Mouse (Mus musculus) bone marrow, adult 2 months (tissue): ENCODE results near the gene Trex1.

Experiments used
- CTCF ChIP-seq: fragments of 200-500 bp; IDR thresholded peaks from 2 replicates; pipeline ENCODE4 v1.5.1; 2011; ENCODE audit warnings: low read length, control low read depth; ENCODE audit not compliant: control insufficient read depth, insufficient read depth
- POLR2A ChIP-seq: fragments of 200-500 bp; IDR thresholded peaks from 2 replicates; pipeline ENCODE4 v1.6.1; 2011; ENCODE audit warnings: low read depth, mild to moderate bottlenecking, control low read depth, low read length, borderline replicate concordance; ENCODE audit not compliant: control insufficient read depth

DNA sequence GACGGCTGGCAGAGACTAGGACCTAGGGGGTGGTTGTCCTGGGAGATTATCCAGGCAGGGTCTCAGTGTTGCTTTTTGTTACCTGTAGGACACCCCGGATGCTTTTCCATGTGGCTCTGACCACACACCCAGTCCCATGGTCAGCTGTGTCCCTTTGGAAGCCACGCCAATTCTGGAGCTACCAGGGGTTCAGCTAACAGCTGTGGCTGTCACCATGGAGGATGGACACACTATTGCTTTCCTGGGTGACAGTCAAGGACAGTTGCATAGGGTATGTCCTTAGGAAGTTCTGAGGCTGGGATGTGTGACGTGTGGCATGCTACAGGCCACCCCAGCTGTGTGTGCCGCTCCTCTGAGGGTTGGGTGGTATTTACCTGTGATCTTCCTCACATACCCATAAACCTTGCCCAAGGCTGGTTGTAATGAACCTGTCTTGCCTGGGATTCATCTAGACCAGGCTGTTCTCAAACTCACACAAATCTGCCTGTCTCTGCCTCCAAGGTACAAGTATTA lies 42.5 kb upstream of the Trex1 start:
- TF ChIP-seq CTCF, result no peak
- TF ChIP-seq POLR2A, result no peak
